Mouse (Mus musculus) kidney, postnatal 0 days (tissue): Measurements from ENCODE around the gene Gng7. TPM values are rescaled to one million over a fixed set of nuclear protein-coding genes. Genes with fewer than 3 reads are reported as not detected.

Experiments used
- ATAC-seq: fragments of 200-750 bp; cut with Nextera tagmentation; replicated peaks from 2 replicates; pipeline ENCODE4 v1.8.0; 2017; ENCODE audit warnings: low read depth, moderate number of reproducible peaks, moderate TSS enrichment, moderate library complexity; ENCODE audit not compliant: low FRiP score
- DNase-seq: peaks from one replicate; pipeline ENCODE4 v3.0.0-alpha.2; 2016; ENCODE audit warnings: low spot score
- H3K27ac ChIP-seq: fragments of 300-500 bp; sonication (generic); 2 replicates; pipeline ENCODE4 v1.5.1; 2014; ENCODE audit warnings: mild to moderate bottlenecking
- H3K27me3 ChIP-seq: fragments of 300-500 bp; sonication (generic); 2 replicates; pipeline ENCODE4 v1.6.1; 2014; ENCODE audit warnings: low read length, mixed read lengths; ENCODE audit not compliant: insufficient read depth
- H3K36me3 ChIP-seq: fragments of 300-500 bp; sonication (generic); 2 replicates; pipeline ENCODE4 v1.6.1; 2014; ENCODE audit warnings: low read length, mixed read lengths; ENCODE audit not compliant: insufficient read depth
- H3K4me1 ChIP-seq: fragments of 300-500 bp; sonication (generic); replicated peaks from 2 replicates; pipeline ENCODE4 v1.6.1; 2014; ENCODE audit warnings: antibody characterized with exemption, low read length, mixed read lengths; ENCODE audit not compliant: insufficient read depth
- H3K4me2 ChIP-seq: fragments of 300-500 bp; sonication (generic); 2 replicates; pipeline ENCODE4 v1.6.1; 2014; ENCODE audit warnings: mild to moderate bottlenecking, low read length, moderate library complexity, mixed read lengths
- H3K4me3 ChIP-seq: fragments of 300-500 bp; sonication (generic); replicated peaks from 2 replicates; pipeline ENCODE4 v1.5.1; 2014; ENCODE audit warnings: low read depth, low read length
- H3K9ac ChIP-seq: fragments of 300-500 bp; sonication (generic); 2 replicates; pipeline ENCODE4 v1.6.1; 2014; ENCODE audit warnings: low read depth, low read length
- H3K9me3 ChIP-seq: fragments of 300-500 bp; sonication (generic); replicated peaks from 2 replicates; pipeline ENCODE4 v1.6.1; 2016; ENCODE audit warnings: low read length, inconsistent platforms, mixed read lengths
- CTCF ChIP-seq: IDR thresholded peaks from 2 replicates; pipeline ENCODE4 v1.5.1; 2016; ENCODE audit warnings: antibody characterized with exemption, low read depth, mild to moderate bottlenecking, moderate library complexity
- whole genome bisulfite sequencing: fragments of 180-500 bp; shearing (Covaris S2); extraction: QIAGEN DNeasy Blood & Tissue Kit; methylation state at CpG from one replicate; pipeline ENCODE4 v1.1.7; 2014; 5-methylcytosine and 5-hydroxymethylcytosine counted together
- polyA plus RNA-seq: library from polyadenylated mRNA; unstranded; fragments of >200 nt; fragmentation: Nextera tagmentation; extraction: Ambion mirVana; gene quantifications from 2 replicates; pipeline ENCODE4 v1.2.1, GENCODE M21; 2015

The Gng7 gene
- polyA plus RNA-seq, 1 experiment from 2014 or later = 3.4 TPM

DNA sequence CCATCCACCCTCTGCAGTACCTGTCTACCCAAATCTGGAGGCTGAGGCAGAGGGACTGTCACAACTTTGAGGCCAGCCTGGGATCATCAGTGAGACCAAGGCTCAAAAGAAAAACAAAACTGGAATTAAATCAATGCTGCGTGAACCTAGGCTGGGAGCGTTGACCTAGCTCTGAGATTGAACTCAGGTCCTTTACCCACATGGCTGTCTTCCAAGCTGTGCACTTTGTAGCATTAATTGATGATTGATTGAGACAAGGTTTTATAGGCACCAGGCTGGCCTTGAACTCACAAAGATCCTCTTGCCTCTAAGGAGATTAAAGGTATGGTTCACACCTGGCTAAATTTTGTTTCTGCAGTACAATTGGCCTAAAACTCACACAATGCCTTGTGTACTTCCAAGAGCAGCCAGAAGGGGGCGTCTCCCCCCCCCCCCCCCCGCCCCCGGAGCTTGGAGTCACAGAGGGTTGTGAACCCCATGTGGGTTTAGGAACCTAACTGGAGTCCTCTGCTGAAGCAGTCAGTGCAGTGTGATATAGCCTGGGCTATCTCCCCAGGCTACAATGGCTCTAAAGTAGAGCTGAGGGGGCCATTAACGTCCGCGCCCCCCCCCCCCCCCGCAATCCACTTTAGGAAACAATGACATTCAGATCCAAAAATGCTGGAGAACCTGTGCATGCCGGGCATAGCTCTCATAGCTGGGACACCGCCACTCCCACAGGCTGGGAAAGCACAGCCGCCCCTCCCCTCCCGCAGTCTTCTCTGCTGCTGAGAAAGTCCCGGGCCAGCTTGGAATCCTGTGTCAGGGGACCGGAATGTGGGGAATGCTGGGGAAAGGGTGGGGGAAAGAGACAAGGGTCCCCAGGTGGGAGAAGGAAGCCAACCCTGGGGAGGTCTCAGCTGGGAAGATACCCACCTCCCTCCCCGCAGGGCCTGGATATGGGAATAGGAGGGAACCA lies 53.9 kb downstream of the Gng7 start:
- Histone ChIP-seq H3K9ac (no peak overlapping the region), H3K4me3 (no peak overlapping the region), H3K36me3 (no peaks in the 10 kb centered on the region), H3K27me3 (no peaks in the 10 kb centered on the region), H3K27ac (peak overlapping the region; percentile 61), H3K4me2 (0 out of 2 replicates have a peak overlapping the region, but pooled peaks have one; percentile 0), H3K9me3 (no peaks in the 10 kb centered on the region), H3K4me1 (peaks cover 7% of the 10 kb centered on the region; the same call in 1 of the 2 replicates)
- peak; percentile 67 for TF ChIP-seq CTCF
- ATAC-seq (peak; percentile 53), DNase-seq (peak; percentile 91)
- 10% methylated on average over 12 of the region's 16 CpGs for WGBS

- Histone ChIP-seq H3K9ac (no peak overlapping the region), H3K9me3 (no peaks in the 10 kb centered on the region), H3K27me3 (no peaks in the 10 kb centered on the region), H3K4me3 (no peak overlapping the region), H3K4me2 (no peak overlapping the region), H3K27ac (no peak overlapping the region), H3K36me3 (no peaks in the 10 kb centered on the region), H3K4me1 (peaks cover 7% of the 10 kb centered on the region; the same call in 1 of the 2 replicates)
- 94% methylated on average over 5 of the region's 5 CpGs for WGBS
- ATAC-seq (no peak), DNase-seq (no peak)
- TF ChIP-seq CTCF = no peak
Measured at GRCm38 (mm10) chr10:80958979-80959637, 55.6 kb downstream of the Gng7 start.

DNA sequence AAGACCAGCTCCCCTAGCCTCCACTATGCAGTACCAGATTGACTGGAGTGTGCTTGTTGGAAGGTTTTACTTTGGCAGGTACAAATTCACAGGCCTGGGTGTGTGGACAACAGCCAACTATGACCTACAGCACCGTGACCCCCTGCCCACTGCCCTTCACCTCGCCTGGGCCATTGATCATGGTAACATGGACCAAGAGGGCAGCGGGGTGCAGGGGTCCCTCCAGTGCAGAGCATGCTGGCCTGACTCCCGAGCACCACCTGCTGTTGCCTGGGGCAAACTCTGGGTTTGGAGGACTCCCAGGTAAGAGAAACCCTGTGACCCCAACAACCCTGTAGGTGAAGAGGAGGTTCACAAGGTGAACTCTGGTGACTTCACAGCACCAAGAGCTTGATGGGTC lies 57.0 kb downstream of the Gng7 start:
- Histone ChIP-seq H3K27me3 (no peaks in the 10 kb centered on the region), H3K4me3 (no peak overlapping the region), H3K4me1 (no peaks in the 10 kb centered on the region), H3K27ac (no peak overlapping the region), H3K9me3 (no peaks in the 10 kb centered on the region), H3K4me2 (no peak overlapping the region), H3K36me3 (no peaks in the 10 kb centered on the region), H3K9ac (no peak overlapping the region)
- TF ChIP-seq CTCF = peak; percentile 28; the same call in 1 of the 2 replicates
- 67% methylated on average over 4 of the region's 4 CpGs for WGBS
- DNase-seq (no peak), ATAC-seq (no peak)

DNA sequence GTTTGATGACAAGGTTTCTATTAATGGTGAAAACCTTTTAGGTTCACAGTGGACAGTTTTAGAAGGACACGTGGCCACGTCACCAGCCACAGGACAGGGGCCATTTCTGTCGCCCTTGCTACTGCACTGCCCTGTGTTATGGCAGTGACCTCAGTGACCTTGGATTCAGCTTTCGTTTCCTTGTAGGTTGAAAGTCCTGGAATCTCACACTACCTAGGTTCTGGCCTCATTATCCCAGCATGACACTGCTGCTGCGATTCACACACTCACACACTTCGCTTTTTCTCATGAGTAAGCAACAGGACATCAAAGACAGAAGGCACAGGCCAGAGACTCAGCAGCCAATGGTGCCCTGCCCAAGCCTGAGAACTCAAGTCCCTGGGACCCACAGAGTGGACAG lies 57.8 kb downstream of the Gng7 start:
- H3K27ac ChIP-seq = no peak overlapping the region

GRCm38 (mm10) chr10:80956385-80956784 lies 58.4 kb downstream of the Gng7 start:
- no peak for TF ChIP-seq CTCF
- Histone ChIP-seq H3K9me3 (no peaks in the 10 kb centered on the region), H3K4me1 (no peaks in the 10 kb centered on the region), H3K4me3 (no peak overlapping the region), H3K4me2 (no peak overlapping the region), H3K36me3 (no peaks in the 10 kb centered on the region), H3K27ac (no peak overlapping the region), H3K9ac (no peak overlapping the region), H3K27me3 (no peaks in the 10 kb centered on the region)
- ATAC-seq = no peak
- WGBS = 95% methylated on average over 8 of the region's 8 CpGs
- DNase-seq = no peak

More for the DNA sequence above, 57.8 kb downstream of the Gng7 start:
- no peak overlapping the region for H3K9ac ChIP-seq
- H3K36me3 ChIP-seq = no peaks in the 10 kb centered on the region
- no peak overlapping the region for H3K4me2 ChIP-seq
- DNase-seq (no peak), ATAC-seq (no peak)
- H3K27me3 ChIP-seq = no peaks in the 10 kb centered on the region
- TF ChIP-seq CTCF = no peak
- 75% methylated on average over 6 of the region's 6 CpGs for WGBS
- no peaks in the 10 kb centered on the region for H3K9me3 ChIP-seq
- no peaks in the 10 kb centered on the region for H3K4me1 ChIP-seq
- no peak overlapping the region for H3K4me3 ChIP-seq

- no peaks in the 10 kb centered on the region for H3K4me1 ChIP-seq
- peak overlapping the region; percentile 57; the same call in 1 of the 2 replicates for H3K27ac ChIP-seq
- no peak overlapping the region for H3K9ac ChIP-seq
- H3K27me3 ChIP-seq = no peaks in the 10 kb centered on the region
- DNase-seq (peak; percentile 84), ATAC-seq (peak; percentile 40; the same call in 1 of the 2 replicates)
- no peaks in the 10 kb centered on the region for H3K36me3 ChIP-seq
- no peak overlapping the region for H3K4me3 ChIP-seq
- no peak overlapping the region for H3K4me2 ChIP-seq
- 24% methylated on average over 9 of the region's 9 CpGs for WGBS
- no peaks in the 10 kb centered on the region for H3K9me3 ChIP-seq
- peak; percentile 84 for TF ChIP-seq CTCF
Measured at GRCm38 (mm10) chr10:80955536-80955935, 59.2 kb downstream of the Gng7 start.
